Mouse (Mus musculus): ENCODE data around the gene Tubgcp2. TPM values are rescaled to one million over a fixed set of nuclear protein-coding genes. Genes with fewer than 3 reads are reported as not detected.

The Tubgcp2 gene
- total and polyA plus RNA-seq, 3 experiments = 42.5 to 50.4 (median 46.7) TPM

- TF ChIP-seq USF2 (conservative IDR thresholded peaks at IDR 0.05; ENCODE audit: low read depth, low read length) = no peak
- TF ChIP-seq GABPA (IDR thresholded peaks at IDR 0.05; ENCODE audit: insufficient replicate concordance, low read depth, low read length) = no peak
- TF ChIP-seq USF1 (IDR thresholded peaks at IDR 0.05; ENCODE audit: low read depth, low read length) = no peak
- no peak for TF ChIP-seq PAX5 (IDR thresholded peaks at IDR 0.05; ENCODE audit: low read length)
- peak; percentile 64; the same call in 1 of the 2 replicates for TF ChIP-seq NELFE (IDR thresholded peaks at IDR 0.05; ENCODE audit: low read depth, low read length)
- no peak for TF ChIP-seq ZC3H11A (IDR thresholded peaks at IDR 0.05; ENCODE audit: low read depth, low read length)
- peak; percentile 97 for TF ChIP-seq TCF12 (IDR thresholded peaks at IDR 0.05; ENCODE audit: low read depth, low read length)
- no peak for TF ChIP-seq ZKSCAN1 (IDR thresholded peaks at IDR 0.05; ENCODE audit: borderline replicate concordance, low read depth, low read length)
- peak; percentile 82 for TF ChIP-seq MAZ (IDR thresholded peaks at IDR 0.05; ENCODE audit: low read depth, low read length)
Measured at GRCm38 (mm10) chr7:139970216-139970919, 66.1 kb downstream of the Tubgcp2 start (continued).

DNA sequence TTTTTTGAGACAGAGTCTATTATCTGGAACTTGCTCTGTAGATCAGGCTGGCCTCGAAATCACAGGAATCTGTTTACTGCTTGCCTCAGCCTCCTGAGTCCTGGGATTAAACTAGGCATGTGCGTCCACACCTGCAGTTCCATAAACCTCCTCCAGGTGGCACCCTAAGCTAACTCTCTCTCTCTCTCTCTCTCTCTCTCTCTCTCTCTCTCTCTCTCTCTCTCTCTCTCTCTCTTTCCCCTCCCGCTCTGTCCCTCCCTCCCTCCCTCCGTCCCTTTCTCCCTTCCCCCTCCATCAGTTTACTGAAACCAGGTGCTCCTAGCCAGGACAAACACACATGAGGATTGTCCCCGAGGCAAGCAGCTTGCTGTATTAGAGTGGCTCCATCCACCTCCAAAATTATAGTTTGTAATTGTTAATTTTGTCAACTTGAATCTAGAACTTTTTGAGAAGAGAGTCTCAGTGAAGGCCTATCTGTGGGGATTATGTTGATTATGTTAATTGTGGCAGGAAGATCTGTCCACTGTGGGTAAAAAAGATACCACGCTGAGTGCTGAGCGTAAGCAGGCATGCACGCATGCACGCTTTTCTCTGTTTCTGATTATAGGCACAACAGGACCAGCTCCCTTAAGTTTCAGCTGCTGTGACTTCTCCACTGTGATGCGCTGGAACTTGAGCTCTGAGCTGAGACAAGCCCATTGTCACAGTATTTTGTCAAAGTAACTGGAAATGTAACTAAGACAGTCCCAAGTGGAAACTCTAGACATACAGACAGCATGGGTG, 66.9 kb downstream of the Tubgcp2 start:
- H3K27me3 ChIP-seq (replicated peaks) = no peaks in the 10 kb centered on the region
- TF ChIP-seq NRF1 (IDR thresholded peaks at IDR 0.05; ENCODE audit: low read depth, low read length) (no peak; the same call in 1 of the 2 replicates), MAX (IDR thresholded peaks at IDR 0.05; ENCODE audit: low read length) (no peak), IRF4 (IDR thresholded peaks at IDR 0.05; ENCODE audit: low read depth, low read length) (peak; percentile 67; the same call in 1 of the 2 replicates), BHLHE40 (IDR thresholded peaks at IDR 0.05; ENCODE audit: low read depth, low read length) (peak; percentile 99), SIN3A (IDR thresholded peaks at IDR 0.05; ENCODE audit: low read length) (0 out of 2 replicates have a peak, but pooled peaks have one; percentile 0), ETS1 (conservative IDR thresholded peaks at IDR 0.05; ENCODE audit: low read depth, low read length) (peak; percentile 69), TBP (conservative IDR thresholded peaks at IDR 0.05; ENCODE audit: low read depth, low read length) (0 out of 2 replicates have a peak, but pooled peaks have one; percentile 17), MAZ (IDR thresholded peaks at IDR 0.05; ENCODE audit: low read depth, low read length) (peak; percentile 91), ZC3H11A (IDR thresholded peaks at IDR 0.05; ENCODE audit: low read depth, low read length) (peak; percentile 38; the same call in 1 of the 2 replicates), CTCF (conservative IDR thresholded peaks at IDR 0.05 in 1 of 2, IDR thresholded peaks at IDR 0.05 in 1 of 2; ENCODE audit: low read depth in 2 of 2, low read length in 2 of 2) (peak; percentile 80 to 87; a peak in 3 of 4 replicates), E2F4 (IDR thresholded peaks at IDR 0.05; ENCODE audit: insufficient replicate concordance, low read depth, low read length) (no peak), USF2 (conservative IDR thresholded peaks at IDR 0.05; ENCODE audit: low read depth, low read length) (no peak), CHD2 (IDR thresholded peaks at IDR 0.05; ENCODE audit: low read length) (peak; percentile 79), ZMIZ1 (IDR thresholded peaks at IDR 0.05; ENCODE audit: low read depth, low read length) (no peak), JUN (IDR thresholded peaks at IDR 0.05; ENCODE audit: insufficient read depth, low read depth, low read length) (no peak), RAD21 (IDR thresholded peaks at IDR 0.05; ENCODE audit: low read depth, low read length) (peak; percentile 82), JUND (conservative IDR thresholded peaks at IDR 0.05; ENCODE audit: low read depth, low read length) (peak; percentile 96), MEF2A (IDR thresholded peaks at IDR 0.05; ENCODE audit: borderline replicate concordance, low read depth, low read length) (0 out of 2 replicates have a peak, but pooled peaks have one; percentile 42), ELF1 (IDR thresholded peaks at IDR 0.05; ENCODE audit: low read depth, low read length) (no peak), POLR2A (IDR thresholded peaks at IDR 0.05; ENCODE audit: low read depth, low read length) (peak; percentile 6; the same call in 1 of the 2 replicates), SMC3 (IDR thresholded peaks at IDR 0.05; ENCODE audit: low read depth, low read length) (peak; percentile 89), HCFC1 (IDR thresholded peaks at IDR 0.05; ENCODE audit: low read depth, low read length) (0 out of 2 replicates have a peak, but pooled peaks have one; percentile 11), TCF12 (IDR thresholded peaks at IDR 0.05; ENCODE audit: low read depth, low read length) (peak; percentile 82)
- H3K27ac ChIP-seq (ENCODE audit: insufficient read depth, low read depth) = peak overlapping the region; percentile 99
- dilution Hi-C loops (cut with MboI; ENCODE audit: extremely low pct_ligation_motif_present, extremely low pct_unique_long_range_greater_than_20kb, low sequenced_read_pairs) (no loop called here), in situ Hi-C loops (cut with MboI; ENCODE audit: low pct_ligation_motif_present, low pct_unique_long_range_greater_than_20kb, low sequenced_read_pairs) (no loop called here)
- peak overlapping the region; percentile 76 for H3K4me2 ChIP-seq (ENCODE audit: insufficient read depth, low read depth, poor library complexity, severe bottlenecking)
- no peaks in the 10 kb centered on the region for H3K36me3 ChIP-seq (replicated peaks in 1 of 2; ENCODE audit: control insufficient read depth in 1 of 2, insufficient read depth in 1 of 2, low read length in 1 of 2)
- no peak overlapping the region for H3K4me3 ChIP-seq (replicated peaks in 1 of 3; ENCODE audit: low read depth in 2 of 3, low read length in 2 of 3, poor library complexity in 1 of 3)
- H3K4me1 ChIP-seq (ENCODE audit: control insufficient read depth in 1 of 2, insufficient read depth in 2 of 2) = peaks cover 67 to 91% of the 10 kb centered on the region in 2 experiments
- no peaks in the 10 kb centered on the region for H3K79me2 ChIP-seq (replicated peaks; ENCODE audit: control insufficient read depth, extremely low read depth, insufficient read depth, poor library complexity, severe bottlenecking)
- no peaks in the 10 kb centered on the region for H3K9me3 ChIP-seq (replicated peaks; ENCODE audit: low read length)
- DNase-seq (ENCODE audit: extremely low read depth) = peak; percentile 94
- peak overlapping the region; percentile 69 for H3K9ac ChIP-seq (ENCODE audit: insufficient read depth, low read depth)

Measured in CH12.LX (cell line).